Mouse (Mus musculus): ENCODE data around the gene Ndufs3.

Ndufs3 gene

GRCm38 (mm10) chr2:90850401-90850800 is 54.2 kb downstream of the Ndufs3 start:
- DNase-seq (ENCODE audit: low read depth, low spot score), result no peak

DNA sequence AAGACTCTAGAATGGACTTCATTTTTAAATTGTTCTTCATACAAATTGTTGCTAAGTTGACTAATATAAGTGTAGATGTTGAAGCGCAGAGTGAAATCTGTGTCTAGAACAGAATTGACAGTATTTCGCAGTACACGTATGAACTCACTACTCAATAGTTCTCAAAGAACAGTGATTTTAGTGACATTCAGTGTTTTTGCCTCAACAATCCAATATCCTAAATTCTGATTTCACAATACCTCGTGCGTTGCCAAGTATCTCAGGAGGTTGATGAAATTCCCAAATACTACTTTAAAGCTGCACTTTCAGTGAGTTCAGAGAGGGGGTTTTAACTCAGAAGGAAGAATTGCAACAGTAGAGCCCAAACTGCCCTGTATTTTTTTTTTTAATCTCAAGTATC is 56.3 kb downstream of the Ndufs3 start:
- no peak for DNase-seq (ENCODE audit: low read depth, low spot score)

DNA sequence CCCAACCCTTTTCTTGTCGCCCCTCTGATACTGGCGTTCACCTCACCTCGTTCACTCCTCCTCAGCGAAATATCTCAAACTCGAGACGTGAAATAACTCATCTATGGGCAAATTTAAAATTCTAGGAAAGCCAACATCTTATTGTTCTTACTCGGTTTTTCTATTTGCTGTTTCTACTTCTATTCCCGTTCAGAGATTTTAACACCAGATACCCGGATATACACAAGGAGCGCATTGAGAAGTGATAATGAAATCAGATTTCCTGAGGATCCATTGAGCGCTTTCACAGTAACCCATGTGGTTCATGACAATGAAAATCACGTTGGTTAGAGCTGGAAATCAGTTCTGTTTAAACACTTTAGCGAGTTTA is 57.0 kb downstream of the Ndufs3 start:
- DNase-seq (ENCODE audit: low read depth, low spot score), result peak; percentile 21

DNA sequence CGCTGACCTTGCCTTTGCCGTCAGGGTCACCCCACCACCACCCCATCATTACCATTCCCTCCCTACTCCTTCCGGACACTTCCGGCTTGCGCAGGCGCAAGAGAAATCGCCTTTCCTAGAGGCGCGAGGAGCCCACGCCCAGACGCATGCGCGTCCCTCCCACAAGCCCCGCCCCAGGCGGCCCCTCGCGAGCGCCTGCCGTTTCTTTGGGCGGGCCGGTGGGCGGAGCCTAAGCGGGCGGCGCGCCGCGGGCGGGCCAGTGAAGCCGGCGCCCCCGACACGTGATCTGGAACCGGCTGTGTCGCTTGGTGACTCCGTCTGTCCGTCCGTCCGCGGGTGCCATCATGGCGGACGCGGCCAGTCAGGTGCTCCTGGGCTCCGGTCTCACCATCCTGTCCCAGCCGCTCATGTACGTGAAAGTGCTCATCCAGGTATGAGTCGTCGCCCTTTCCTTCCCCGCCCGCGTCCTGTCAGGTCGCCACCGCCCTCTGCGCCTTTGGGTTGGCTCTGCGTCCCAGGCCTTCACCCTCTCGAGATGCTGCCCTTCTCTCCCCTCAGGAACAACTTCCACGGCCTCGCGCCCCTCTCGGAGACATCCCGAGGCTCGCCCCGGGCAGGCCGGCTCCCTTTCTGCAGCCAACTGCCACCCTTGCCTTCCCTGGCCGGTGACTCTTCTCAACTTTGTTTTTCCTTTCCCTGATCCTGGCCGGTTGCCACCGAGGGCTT is 57.5 kb downstream of the Ndufs3 start, which contains the start of gene Mtch2:
Gene Mtch2 (plus strand): TSS at position 201 of the 726 bp plus-strand sequence.
- DNase-seq (ENCODE audit: low read depth, low spot score), result peak; percentile 96

DNA sequence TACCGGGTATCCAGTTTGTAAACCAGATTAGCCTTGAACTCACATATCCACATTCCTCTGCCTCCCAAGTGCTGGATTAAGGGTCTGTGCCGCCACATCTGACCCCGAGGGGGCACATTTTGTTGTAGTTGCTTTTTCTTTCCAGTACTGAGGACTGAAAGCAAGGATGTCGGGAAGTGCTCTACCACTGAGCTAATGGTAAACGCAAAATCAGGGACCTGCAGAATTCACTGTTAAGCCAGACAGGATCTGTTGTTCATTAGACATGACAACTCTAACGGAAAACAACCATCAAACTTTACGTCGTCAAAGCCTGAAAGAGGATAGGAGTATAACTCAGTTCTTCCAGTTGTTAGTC is 58.1 kb downstream of the Ndufs3 start:
- no peak for DNase-seq (ENCODE audit: low read depth, low spot score)

- DNase-seq (ENCODE audit: low read depth, low spot score), result no peak
These were observed 58.5 kb downstream of the Ndufs3 start for GRCm38 (mm10) chr2:90846171-90846570.

- DNase-seq (ENCODE audit: low read depth, low spot score), result no peak
These were observed 59.4 kb downstream of the Ndufs3 start for GRCm38 (mm10) chr2:90845234-90845633.
